Mouse (Mus musculus) megakaryocyte progenitor cell, adult 5-6 weeks (primary cell): ENCODE results near the gene Ppdpf. TPM values are rescaled to one million over a fixed set of nuclear protein-coding genes. Genes with fewer than 3 reads are reported as not detected.

Experiments
- ATAC-seq: replicated peaks from 2 replicates; pipeline ENCODE4 v1.8.0; 2016; ENCODE audit warnings: mild to moderate bottlenecking, moderate TSS enrichment, inconsistent platforms; ENCODE audit not compliant: poor library complexity
- total RNA-seq, 2 experiments: library from RNA; stranded (forward) in 1 of 2; stranded (reverse) in 1 of 2; fragments of 157-497, 149-512 nt in 1 of 2; fragments of 200-1000 nt in 1 of 2; gene quantifications; 2 replicates each; pipeline versions ENCODE4 v1.2.3 to v1.2.4; 2015 to 2017

Ppdpf gene
- total RNA-seq, 2 experiments from 2014 or later = 68.8 to 109 TPM

GRCm38 (mm10) chr2:181213021-181213445, 26.0 kb downstream of the Ppdpf start, which contains the start of gene Srms:
Gene Srms, minus strand, starts transcription at chr2:181213185.
- ATAC-seq = peak; percentile 82

- no peak for ATAC-seq
Observed at GRCm38 (mm10) chr2:181216037-181216436, 29.0 kb downstream of the Ppdpf start.

- ATAC-seq = no peak
Observed at GRCm38 (mm10) chr2:181218881-181219485, 31.9 kb downstream of the Ppdpf start.

- ATAC-seq = peak; percentile 94
Observed at GRCm38 (mm10) chr2:181219538-181220216, 32.6 kb downstream of the Ppdpf start, which contains the start of gene Fndc11. Gene Fndc11, plus strand, starts transcription at chr2:181220013.

GRCm38 (mm10) chr2:181220361-181220760, 33.3 kb downstream of the Ppdpf start:
- ATAC-seq = no peak

GRCm38 (mm10) chr2:181224994-181225393, 37.9 kb downstream of the Ppdpf start:
- ATAC-seq = no peak

GRCm38 (mm10) chr2:181227122-181227521, 40.1 kb downstream of the Ppdpf start:
- ATAC-seq = no peak

GRCm38 (mm10) chr2:181228335-181228734, 41.3 kb downstream of the Ppdpf start:
- no peak for ATAC-seq

GRCm38 (mm10) chr2:181231171-181231570, 44.1 kb downstream of the Ppdpf start:
- ATAC-seq = no peak

GRCm38 (mm10) chr2:181233443-181233842, 46.4 kb downstream of the Ppdpf start:
- ATAC-seq = no peak

GRCm38 (mm10) chr2:181234680-181235079, 47.6 kb downstream of the Ppdpf start:
- ATAC-seq = no peak

GRCm38 (mm10) chr2:181235681-181236566, 48.9 kb downstream of the Ppdpf start:
- ATAC-seq = no peak

GRCm38 (mm10) chr2:181237251-181238014, 50.4 kb downstream of the Ppdpf start:
- ATAC-seq = no peak

- ATAC-seq = no peak
Observed at GRCm38 (mm10) chr2:181238091-181238610, 51.1 kb downstream of the Ppdpf start.

Other genes with a start within 250 kb of the Ppdpf start
- not detected in 2 replicates for gene Nkain4, start 232.5 kb upstream of the Ppdpf start, total RNA-seq (2015)
- gene Nkain4, start 232.5 kb upstream of the Ppdpf start, total RNA-seq (2017) = not detected in 2 replicates
- gene Arfgap1, start 220.0 kb upstream of the Ppdpf start, total RNA-seq (2015) = 15.6 and 19.1 TPM in 2 replicates
- 30.0 and 32.2 TPM in 2 replicates for gene Arfgap1, start 220.0 kb upstream of the Ppdpf start, total RNA-seq (2017)
- 0.12 and 0.42 TPM in 2 replicates for gene Col20a1, start 200.7 kb upstream of the Ppdpf start, total RNA-seq (2015)
- 0.10 TPM in 1 of 2 replicates, not detected in the other for gene Col20a1, start 200.7 kb upstream of the Ppdpf start, total RNA-seq (2017)
- not detected in 2 replicates for gene Chrna4, start 143.7 kb upstream of the Ppdpf start, total RNA-seq (2015)
- not detected in 2 replicates for gene Chrna4, start 143.7 kb upstream of the Ppdpf start, total RNA-seq (2017)
- not detected in 2 replicates for gene Kcnq2, start 51.9 kb upstream of the Ppdpf start, total RNA-seq (2015)
- gene Kcnq2, start 51.9 kb upstream of the Ppdpf start, total RNA-seq (2017) = not detected in 2 replicates
- gene Eef1a2, start 30.2 kb upstream of the Ppdpf start, total RNA-seq (2015) = not detected in 2 replicates
- not detected in 2 replicates for gene Eef1a2, start 30.2 kb upstream of the Ppdpf start, total RNA-seq (2017)
- not detected in 2 replicates for gene Ptk6, start 15.5 kb downstream of the Ppdpf start, total RNA-seq (2015)
- not detected in 2 replicates for gene Ptk6, start 15.5 kb downstream of the Ppdpf start, total RNA-seq (2017)
- gene Srms, start 25.9 kb downstream of the Ppdpf start, total RNA-seq (2015) = not detected in 2 replicates
- not detected in 2 replicates for gene Srms, start 25.9 kb downstream of the Ppdpf start, total RNA-seq (2017)
- not detected in 2 replicates for gene Fndc11, start 32.8 kb downstream of the Ppdpf start, total RNA-seq (2015)
- not detected in 2 replicates for gene Fndc11, start 32.8 kb downstream of the Ppdpf start, total RNA-seq (2017)
- gene Helz2, start 54.8 kb downstream of the Ppdpf start, total RNA-seq (2015) = 3.4 and 5.0 TPM in 2 replicates
- gene Helz2, start 54.8 kb downstream of the Ppdpf start, total RNA-seq (2017) = 4.0 and 4.8 TPM in 2 replicates
- gene Gmeb2, start 100.8 kb downstream of the Ppdpf start, total RNA-seq (2015) = 12.5 and 12.6 TPM in 2 replicates
- 13.4 and 13.6 TPM in 2 replicates for gene Gmeb2, start 100.8 kb downstream of the Ppdpf start, total RNA-seq (2017)
- not detected in 2 replicates for gene Stmn3, start 127.3 kb downstream of the Ppdpf start, total RNA-seq (2015)
- not detected in 2 replicates for gene Stmn3, start 127.3 kb downstream of the Ppdpf start, total RNA-seq (2017)
- gene Rtel1, start 132.5 kb downstream of the Ppdpf start, total RNA-seq (2015) = 53.4 and 78.0 TPM in 2 replicates
- 41.9 and 53.0 TPM in 2 replicates for gene Rtel1, start 132.5 kb downstream of the Ppdpf start, total RNA-seq (2017)
- gene Zgpat, start 177.7 kb downstream of the Ppdpf start, total RNA-seq (2015) = 7.0 and 8.2 TPM in 2 replicates
- 38.2 and 48.2 TPM in 2 replicates for gene Zgpat, start 177.7 kb downstream of the Ppdpf start, total RNA-seq (2017)
- 26.8 and 28.6 TPM in 2 replicates for gene Arfrp1, start 178.2 kb downstream of the Ppdpf start, total RNA-seq (2015)
- 62.1 and 70.2 TPM in 2 replicates for gene Arfrp1, start 178.2 kb downstream of the Ppdpf start, total RNA-seq (2017)
- 25.4 and 26.5 TPM in 2 replicates for gene Lime1, start 192.8 kb downstream of the Ppdpf start, total RNA-seq (2015)
- 12.7 and 18.1 TPM in 2 replicates for gene Lime1, start 192.8 kb downstream of the Ppdpf start, total RNA-seq (2017)